Mouse (Mus musculus) adrenal gland (tissue): Measurements from ENCODE around the gene Phf5a.

Source experiments
- intact Hi-C: fragments of 180-260 bp; cut with DNase I; formaldehyde crosslinking; loops from one replicate; pipeline ENCODE4 v1.15.1; 2025
- long read RNA-seq, 2 experiments: library from polyadenylated mRNA; unstranded; transcript quantifications; one replicate each; pipeline ENCODE4 v2.0.0; 2020; ENCODE audit warnings: borderline replicate concordance in 1 of 2; ENCODE audit not compliant: insufficient replicate concordance in 1 of 2

The Phf5a gene
- long read RNA-seq, experiment 1, transcript Phf5a-201 (4 exons, 1,663 nt): major isoform, 73 of 81 reads
- long read RNA-seq, experiment 1, partial matches to known transcripts: 1 of 81 reads
- long read RNA-seq, experiment 1, other reads (novel, unspliced or antisense): 7 of 81 reads
- long read RNA-seq, experiment 2, transcript Phf5a-201 (4 exons, 1,663 nt): major isoform, 98 of 101 reads
- long read RNA-seq, experiment 2, partial matches to known transcripts: 1 of 101 reads
- long read RNA-seq, experiment 2, other reads (novel, unspliced or antisense): 2 of 101 reads

- intact Hi-C loops: no loop called here
These were observed at the start of gene Phf5a for GRCm38 (mm10) chr15:81871604-81872261. TSS of gene Phf5a (minus strand) at chr15:81871911.

- intact Hi-C loops: no loop called here
These were observed 49.5 kb upstream of the Phf5a start for GRCm38 (mm10) chr15:81921255-81921654.

GRCm38 (mm10) chr15:81920546-81921217 lies 49.0 kb upstream of the Phf5a start:
- intact Hi-C loops: no loop called here

GRCm38 (mm10) chr15:81919062-81919461 lies 47.4 kb upstream of the Phf5a start:
- intact Hi-C loops: loop anchor here (10.0 kb wide), 1 partner anchor 184 kb away; no protein-coding TSS in a partner anchor

GRCm38 (mm10) chr15:81917621-81918463 lies 46.1 kb upstream of the Phf5a start:
- intact Hi-C loops: loop anchor here (10.0 kb wide), 1 partner anchor 183 kb away; no protein-coding TSS in a partner anchor

GRCm38 (mm10) chr15:81917201-81917600 lies 45.5 kb upstream of the Phf5a start:
- intact Hi-C loops: loop anchor here (10.0 kb wide), 1 partner anchor 182 kb away; no protein-coding TSS in a partner anchor

- intact Hi-C loops: loop anchor here (10.0 kb wide), 1 partner anchor 181 kb away; no protein-coding TSS in a partner anchor
These were observed 44.0 kb upstream of the Phf5a start for GRCm38 (mm10) chr15:81915663-81916062.

GRCm38 (mm10) chr15:81914668-81915067 lies 43.0 kb upstream of the Phf5a start:
- intact Hi-C loops: loop anchor here (10.0 kb wide), 1 partner anchor 180 kb away; no protein-coding TSS in a partner anchor

GRCm38 (mm10) chr15:81912498-81912897 lies 40.8 kb upstream of the Phf5a start:
- intact Hi-C loops: loop anchor here (10.0 kb wide), 1 partner anchor 178 kb away; no protein-coding TSS in a partner anchor

GRCm38 (mm10) chr15:81908767-81909166 lies 37.1 kb upstream of the Phf5a start:
- intact Hi-C loops: loop anchor here (5.0 kb wide), 1 partner anchor 76 kb away; no protein-coding TSS in a partner anchor

GRCm38 (mm10) chr15:81907953-81908352 lies 36.2 kb upstream of the Phf5a start:
- intact Hi-C loops: loop anchor here (5.0 kb wide), 1 partner anchor 76 kb away; no protein-coding TSS in a partner anchor

- intact Hi-C loops: loop anchor here (5.0 kb wide), 1 partner anchor 73 kb away; no protein-coding TSS in a partner anchor
These were observed 33.2 kb upstream of the Phf5a start for GRCm38 (mm10) chr15:81904939-81905338.

GRCm38 (mm10) chr15:81898751-81899150 lies 27.0 kb upstream of the Phf5a start:
- intact Hi-C loops: no loop called here

- intact Hi-C loops: no loop called here
These were observed 26.0 kb upstream of the Phf5a start for GRCm38 (mm10) chr15:81897607-81898285.

GRCm38 (mm10) chr15:81896407-81896806 lies 24.7 kb upstream of the Phf5a start:
- intact Hi-C loops: no loop called here

- intact Hi-C loops: no loop called here
These were observed 22.3 kb upstream of the Phf5a start for GRCm38 (mm10) chr15:81894002-81894401.

- intact Hi-C loops: no loop called here
These were observed 20.3 kb upstream of the Phf5a start for GRCm38 (mm10) chr15:81891822-81892580.

- intact Hi-C loops: no loop called here
These were observed 19.6 kb upstream of the Phf5a start for GRCm38 (mm10) chr15:81891140-81891802.

- intact Hi-C loops: no loop called here
These were observed 17.5 kb upstream of the Phf5a start for GRCm38 (mm10) chr15:81889175-81889574.
